Mouse (Mus musculus): Measurements from ENCODE around the gene Stard10.

DNA sequence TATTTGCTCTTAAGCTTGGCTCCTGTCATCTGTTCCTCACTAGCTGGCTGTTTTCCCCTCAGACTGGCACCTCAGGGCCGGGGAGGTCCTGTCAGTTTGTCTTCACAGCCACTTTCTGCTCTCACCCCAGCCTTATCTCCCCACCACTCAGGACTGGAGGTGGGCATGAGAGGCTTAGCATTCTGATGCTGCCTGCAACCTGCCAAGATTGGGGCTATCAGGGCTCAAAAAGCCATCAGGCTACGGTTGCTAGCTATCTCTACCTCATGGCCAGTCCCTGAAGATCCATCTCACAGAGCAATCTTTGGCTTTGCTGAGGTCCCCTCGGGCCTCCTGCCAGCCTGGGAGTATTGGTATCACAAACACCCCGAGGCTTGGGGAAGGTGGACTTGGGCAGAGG lies 2.0 kb downstream of the Stard10 start:
- no peak for TF ChIP-seq CTCF (IDR thresholded peaks at IDR 0.05; ENCODE audit: control insufficient read depth, insufficient read depth, low read length)
- TF ChIP-seq POLR2A (IDR thresholded peaks at IDR 0.05; ENCODE audit: borderline replicate concordance, control insufficient read depth, low read depth, low read length) = no peak

All from bone marrow, adult 2 months (tissue).